Mouse (Mus musculus) cerebellum, adult 2 months (tissue): ENCODE results near the gene Rhod.

Source experiments
- CTCF ChIP-seq: fragments of 200-500 bp; IDR thresholded peaks from 2 replicates; pipeline ENCODE4 v1.5.1; 2011; ENCODE audit warnings: low read depth, mild to moderate bottlenecking, control low read depth, low read length, moderate library complexity, borderline replicate concordance; ENCODE audit not compliant: insufficient read depth
- POLR2A ChIP-seq: fragments of 200-500 bp; IDR thresholded peaks from 2 replicates; pipeline ENCODE4 v1.6.1; 2011; ENCODE audit warnings: low read length, control low read depth, borderline replicate concordance; ENCODE audit not compliant: insufficient read depth

- TF ChIP-seq POLR2A (no peak), CTCF (no peak)
Measured at GRCm38 (mm10) chr19:4451098-4451497, 11.9 kb upstream of the Rhod start.
